Mouse (Mus musculus) kidney, embryonic 16.5 days (tissue): ENCODE results near the gene Snx5. TPM values are rescaled to one million over a fixed set of nuclear protein-coding genes. Genes with fewer than 3 reads are reported as not detected.

Experiments used
- ATAC-seq: fragments of 200-750 bp; cut with Nextera tagmentation; 2 replicates; pipeline ENCODE4 v1.8.0; 2017; ENCODE audit warnings: moderate TSS enrichment; ENCODE audit not compliant: low FRiP score, low TSS enrichment
- H3K27ac ChIP-seq: fragments of 300-500 bp; sonication (generic); 2 replicates; pipeline ENCODE4 v1.5.1; 2014; ENCODE audit warnings: low read length
- H3K27me3 ChIP-seq: fragments of 300-500 bp; sonication (generic); 2 replicates; pipeline ENCODE4 v1.6.1; 2014; ENCODE audit warnings: low read length, control low read depth, mixed read lengths; ENCODE audit not compliant: insufficient read depth
- H3K36me3 ChIP-seq: fragments of 300-500 bp; sonication (generic); 2 replicates; pipeline ENCODE4 v1.6.1; 2014; ENCODE audit warnings: low read length, control low read depth, mixed read lengths; ENCODE audit not compliant: insufficient read depth
- H3K4me1 ChIP-seq: fragments of 300-500 bp; sonication (generic); 2 replicates; pipeline ENCODE4 v1.6.1; 2014; ENCODE audit warnings: low read length, control low read depth, mixed read lengths; ENCODE audit not compliant: insufficient read depth
- H3K4me2 ChIP-seq: fragments of 300-500 bp; sonication (generic); replicated peaks from 2 replicates; pipeline ENCODE4 v1.6.1; 2014; ENCODE audit warnings: low read depth, low read length
- H3K4me3 ChIP-seq: fragments of 300-500 bp; sonication (generic); 2 replicates; pipeline ENCODE4 v1.5.1; 2014; ENCODE audit warnings: mild to moderate bottlenecking, low read length
- H3K9ac ChIP-seq: fragments of 300-500 bp; sonication (generic); replicated peaks from 2 replicates; pipeline ENCODE4 v1.6.1; 2014; ENCODE audit warnings: low read length
- H3K9me3 ChIP-seq: fragments of 300-500 bp; sonication (generic); 2 replicates; pipeline ENCODE4 v1.6.1; 2016; ENCODE audit warnings: low read length, control low read depth
- WGBS: fragments of 180-500 bp; shearing (Covaris S2); extraction: QIAGEN DNeasy Blood & Tissue Kit; methylation state at CpG from one replicate; pipeline ENCODE4 v1.1.7; 2014; 5-methylcytosine and 5-hydroxymethylcytosine counted together
- polyA plus RNA-seq: library from polyadenylated mRNA; unstranded; fragments of >200 nt; fragmentation: Nextera tagmentation; extraction: Ambion mirVana; gene quantifications from 2 replicates; pipeline ENCODE4 v1.2.1, GENCODE M21; 2015

Gene Snx5
- polyA plus RNA-seq, 1 experiment from 2014 or later: 118 TPM

DNA sequence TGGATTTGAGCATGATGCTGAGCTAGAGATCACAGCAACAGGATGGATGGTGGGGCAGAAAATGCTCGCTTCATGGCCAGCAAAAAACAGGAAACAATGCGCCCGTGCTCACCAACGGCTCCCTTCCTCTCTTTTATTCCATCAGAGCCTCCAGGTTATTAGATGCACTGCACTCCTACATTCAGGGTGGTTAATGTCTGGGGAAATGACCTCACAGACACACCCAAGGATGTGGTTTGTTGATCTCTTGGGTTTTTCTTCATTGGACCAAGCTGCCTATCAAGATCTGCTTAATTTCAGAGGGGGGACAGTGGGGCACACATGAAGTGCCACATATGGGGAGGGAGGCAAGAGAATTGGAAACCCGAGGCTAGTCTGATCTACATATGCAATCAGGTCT lies 39.6 kb downstream of the Snx5 start:
- no peak overlapping the region for H3K4me2 ChIP-seq
- WGBS: 45% methylated on average over 5 of the region's 5 CpGs
- H3K4me3 ChIP-seq: no peak overlapping the region
- H3K9ac ChIP-seq: no peak overlapping the region
- H3K9me3 ChIP-seq: peaks cover 10% of the 10 kb centered on the region
- ATAC-seq: no peak
- no peak overlapping the region for H3K27ac ChIP-seq
- no peaks in the 10 kb centered on the region for H3K27me3 ChIP-seq
- peaks cover 7% of the 10 kb centered on the region for H3K4me1 ChIP-seq
- no peaks in the 10 kb centered on the region for H3K36me3 ChIP-seq

DNA sequence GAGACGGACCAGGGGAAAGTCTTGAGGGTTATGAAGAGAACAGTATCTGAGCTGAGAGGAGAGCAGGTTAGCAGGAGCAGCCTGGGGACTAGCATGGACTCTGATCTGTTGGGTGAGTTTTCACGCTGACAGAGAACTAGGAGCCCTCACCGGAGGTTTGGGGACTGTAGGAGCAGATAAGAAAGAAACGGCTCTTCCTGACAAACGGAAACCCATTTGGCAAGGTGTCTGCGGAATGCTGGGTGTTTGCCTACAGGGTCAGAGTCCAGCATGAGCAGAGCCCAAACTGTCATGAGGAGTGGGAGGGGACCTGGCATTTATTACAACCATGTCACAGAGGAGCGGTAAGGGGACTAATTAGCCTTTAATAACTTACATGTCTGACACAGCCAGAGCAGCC lies 40.2 kb downstream of the Snx5 start:
- Histone ChIP-seq H3K4me2 (no peak overlapping the region; the same call in 1 of the 2 replicates), H3K36me3 (no peaks in the 10 kb centered on the region), H3K27me3 (no peaks in the 10 kb centered on the region), H3K9me3 (peaks cover 10% of the 10 kb centered on the region), H3K9ac (no peak overlapping the region), H3K4me3 (no peak overlapping the region), H3K4me1 (peaks cover 5% of the 10 kb centered on the region), H3K27ac (no peak overlapping the region)
- ATAC-seq: 0 out of 2 replicates have a peak, but pooled peaks have one; percentile 23
- WGBS: 21% methylated on average over 7 of the region's 7 CpGs

DNA sequence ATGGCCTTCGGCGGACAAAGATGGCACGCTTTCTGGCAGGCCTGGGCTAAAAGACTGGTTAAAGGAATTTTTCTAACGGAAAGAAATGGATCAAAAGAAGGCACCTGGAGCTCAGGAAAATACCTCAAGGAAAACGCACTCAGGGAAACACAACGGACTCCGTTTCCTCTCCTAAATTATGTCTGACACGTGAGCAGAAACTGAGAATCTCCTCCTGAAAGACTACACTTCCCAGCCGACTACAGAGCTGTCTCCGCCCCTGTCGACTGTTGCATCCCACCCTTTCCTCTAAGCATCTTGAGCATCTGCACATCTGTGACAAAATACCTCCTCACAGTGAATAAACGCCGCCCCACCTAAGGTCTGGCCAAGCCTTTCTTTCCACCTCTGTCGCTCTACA lies 41.1 kb downstream of the Snx5 start:
- H3K4me1 ChIP-seq: peaks cover 5% of the 10 kb centered on the region
- no peak for ATAC-seq

DNA sequence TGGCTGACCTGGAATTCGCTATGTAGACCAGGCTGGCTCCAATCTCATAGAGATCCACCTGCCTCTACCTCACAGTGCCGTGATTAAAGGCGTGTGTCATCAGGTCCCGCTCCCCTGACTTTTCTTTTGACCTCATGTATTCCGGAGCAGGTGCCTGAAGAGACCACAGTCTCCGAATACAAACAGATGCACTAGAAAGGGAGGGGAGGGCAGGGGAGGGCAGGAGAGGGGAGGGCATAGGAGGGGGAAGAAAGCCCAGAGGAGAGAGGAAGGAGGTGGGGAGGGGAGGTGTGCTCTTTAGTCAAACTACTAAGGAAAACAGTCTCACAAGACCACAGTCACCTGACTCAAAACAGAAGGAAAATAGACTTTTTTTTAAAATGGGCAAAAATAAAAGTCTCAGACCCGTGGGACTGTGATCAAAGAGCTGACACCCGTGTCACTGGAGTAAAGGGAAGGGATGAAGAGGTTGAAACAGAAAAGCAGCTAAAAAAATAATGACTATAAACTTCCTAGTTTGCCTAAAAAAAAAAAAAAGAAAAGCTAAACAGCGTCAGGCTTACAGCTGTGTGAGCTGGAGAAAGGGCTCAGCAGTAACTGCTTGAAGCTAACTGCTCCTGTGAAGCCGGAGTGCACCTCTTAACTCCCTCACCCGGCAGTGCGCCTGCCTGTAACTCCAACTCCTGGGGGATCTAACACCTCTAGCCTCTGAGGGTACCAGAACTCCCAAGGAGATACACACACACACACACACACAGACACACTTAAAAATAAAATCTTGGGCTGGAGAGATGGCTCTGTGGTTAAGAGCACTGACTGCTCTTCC lies 42.0 kb downstream of the Snx5 start:
- Histone ChIP-seq H3K36me3 (no peaks in the 10 kb centered on the region), H3K9ac (no peak overlapping the region), H3K9me3 (peaks cover 6% of the 10 kb centered on the region), H3K27me3 (no peaks in the 10 kb centered on the region), H3K4me2 (no peak overlapping the region), H3K27ac (no peak overlapping the region), H3K4me1 (peaks cover 9% of the 10 kb centered on the region), H3K4me3 (no peak overlapping the region)
- 67% methylated on average over 12 of the region's 12 CpGs for WGBS
- ATAC-seq: no peak

More for the DNA sequence above, 41.1 kb downstream of the Snx5 start:
- Histone ChIP-seq H3K4me3 (no peak overlapping the region), H3K27ac (no peak overlapping the region), H3K36me3 (no peaks in the 10 kb centered on the region), H3K9me3 (peaks cover 7% of the 10 kb centered on the region), H3K4me2 (no peak overlapping the region), H3K9ac (no peak overlapping the region), H3K27me3 (no peaks in the 10 kb centered on the region)
- 58% methylated on average over 14 of the region's 14 CpGs for whole genome bisulfite sequencing

DNA sequence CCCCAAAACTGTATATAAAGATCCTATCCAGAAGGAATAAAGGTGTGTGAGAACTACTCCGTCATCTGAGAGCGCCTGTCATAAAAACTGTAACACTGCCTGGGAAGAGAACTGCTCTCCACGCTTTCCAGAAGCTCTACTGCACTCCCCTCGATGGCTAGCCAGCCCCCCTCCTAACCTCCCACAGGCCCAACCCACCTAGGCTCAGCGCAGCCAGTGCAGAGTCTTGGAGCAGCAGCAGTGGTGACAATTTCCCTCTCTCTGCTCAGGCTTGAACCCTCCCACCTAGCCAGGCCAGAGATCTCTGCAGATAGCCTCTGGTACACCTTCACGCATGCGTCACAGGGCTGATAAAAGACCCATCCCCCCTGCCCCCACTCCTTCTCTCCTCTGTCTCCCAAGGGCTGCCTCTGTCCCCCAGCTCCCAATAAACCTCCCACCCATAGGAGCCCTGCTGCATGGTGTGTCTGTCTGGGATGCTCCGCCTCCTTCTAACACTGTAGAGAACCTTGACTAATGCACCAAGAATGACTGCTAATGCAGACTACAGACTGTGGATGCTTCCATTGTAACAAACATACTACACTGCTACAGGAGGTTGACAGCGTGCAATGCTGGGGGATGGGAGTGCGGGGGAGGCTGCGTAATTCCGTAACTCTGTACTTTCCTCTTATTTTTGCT lies 43.7 kb downstream of the Snx5 start:
- no peaks in the 10 kb centered on the region for H3K36me3 ChIP-seq
- WGBS: 78% methylated on average over 12 of the region's 12 CpGs
- peaks cover 16% of the 10 kb centered on the region for H3K4me1 ChIP-seq
- H3K9ac ChIP-seq: no peak overlapping the region
- H3K27ac ChIP-seq: no peak overlapping the region
- no peak for ATAC-seq
- H3K9me3 ChIP-seq: peaks cover 6% of the 10 kb centered on the region
- no peak overlapping the region for H3K4me3 ChIP-seq
- H3K4me2 ChIP-seq: no peak overlapping the region
- no peaks in the 10 kb centered on the region for H3K27me3 ChIP-seq

DNA sequence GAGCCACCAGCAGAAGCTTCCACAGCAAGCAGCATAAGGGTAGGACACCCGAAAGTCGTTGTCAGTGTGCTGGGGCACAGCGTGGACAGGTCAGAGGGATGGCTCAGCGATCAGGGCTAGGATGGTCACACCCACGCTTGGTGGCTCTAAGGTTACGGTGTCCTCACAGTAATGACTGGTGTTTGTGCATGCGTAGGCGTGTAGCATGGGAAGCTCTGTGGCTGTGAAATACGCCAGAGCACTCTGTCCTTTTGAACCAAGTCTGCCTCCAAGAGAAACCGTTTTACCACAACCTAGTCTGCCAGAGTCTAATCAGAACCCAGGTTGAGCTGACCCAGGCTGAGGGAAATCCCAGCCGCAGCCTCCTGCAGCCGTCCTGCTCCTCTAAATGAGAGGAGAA lies 46.4 kb downstream of the Snx5 start:
- Histone ChIP-seq H3K4me1 (peaks cover 11% of the 10 kb centered on the region), H3K27ac (peak overlapping the region; percentile 15), H3K9ac (peak overlapping the region; percentile 15; the same call in 1 of the 2 replicates), H3K4me2 (peak overlapping the region; percentile 30), H3K36me3 (no peaks in the 10 kb centered on the region), H3K27me3 (no peaks in the 10 kb centered on the region), H3K4me3 (peak overlapping the region; percentile 2; the same call in 1 of the 2 replicates), H3K9me3 (peaks cover 6% of the 10 kb centered on the region)
- peak; percentile 81 for ATAC-seq
- WGBS: 20% methylated on average over 12 of the region's 12 CpGs

DNA sequence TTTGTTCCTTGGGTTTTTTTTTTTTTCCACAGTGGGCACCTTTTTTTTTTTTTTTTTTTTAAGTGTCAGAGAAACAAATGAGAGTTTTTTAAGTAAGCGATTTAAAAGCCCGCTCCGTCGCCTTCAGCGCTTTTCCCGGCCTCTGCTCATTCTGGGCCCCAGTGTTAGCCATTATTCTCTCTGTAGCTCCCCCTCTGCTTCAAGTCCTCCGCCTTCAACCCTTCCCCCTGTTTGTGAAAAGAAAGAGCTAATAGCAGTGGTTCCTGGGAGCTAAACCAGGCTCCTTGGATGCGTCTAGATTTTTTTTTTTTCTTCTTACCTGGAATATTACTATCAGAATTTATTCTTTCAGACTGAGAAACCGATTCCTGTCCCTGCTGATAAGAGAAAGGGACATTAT lies 55.1 kb downstream of the Snx5 start:
- peaks cover 7% of the 10 kb centered on the region; the same call in 1 of the 2 replicates for H3K4me1 ChIP-seq
- H3K36me3 ChIP-seq: no peaks in the 10 kb centered on the region
- H3K4me2 ChIP-seq: no peak overlapping the region
- 0 out of 2 replicates have a peak, but pooled peaks cover 5% of the 10 kb centered on the region for H3K9me3 ChIP-seq
- no peak overlapping the region for H3K4me3 ChIP-seq
- WGBS: 53% methylated on average over 9 of the region's 9 CpGs
- no peak for ATAC-seq
- no peaks in the 10 kb centered on the region for H3K27me3 ChIP-seq
- H3K9ac ChIP-seq: no peak overlapping the region
- H3K27ac ChIP-seq: no peak overlapping the region

DNA sequence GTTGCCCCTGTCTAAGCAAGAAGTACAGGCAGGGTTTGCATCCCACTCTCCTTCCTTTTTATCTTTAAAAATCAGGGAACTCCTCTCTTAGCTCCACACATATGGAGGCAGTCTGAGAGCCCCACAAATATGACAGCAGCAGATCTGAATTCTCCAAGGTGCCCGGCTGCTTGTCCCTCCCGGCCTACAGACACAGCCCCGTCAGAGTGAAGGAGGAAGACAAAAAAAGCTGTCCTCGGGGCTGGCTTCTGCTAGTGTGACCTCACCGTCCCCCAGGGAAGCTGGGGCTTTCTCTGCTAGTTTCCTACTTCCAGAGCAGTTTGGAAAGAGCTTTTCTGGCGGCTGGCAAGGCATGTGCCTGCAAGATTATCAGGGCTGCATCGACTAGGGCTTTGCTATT lies 55.5 kb downstream of the Snx5 start:
- H3K4me2 ChIP-seq: no peak overlapping the region
- no peak overlapping the region for H3K27ac ChIP-seq
- WGBS: 24% methylated on average over 7 of the region's 7 CpGs

DNA sequence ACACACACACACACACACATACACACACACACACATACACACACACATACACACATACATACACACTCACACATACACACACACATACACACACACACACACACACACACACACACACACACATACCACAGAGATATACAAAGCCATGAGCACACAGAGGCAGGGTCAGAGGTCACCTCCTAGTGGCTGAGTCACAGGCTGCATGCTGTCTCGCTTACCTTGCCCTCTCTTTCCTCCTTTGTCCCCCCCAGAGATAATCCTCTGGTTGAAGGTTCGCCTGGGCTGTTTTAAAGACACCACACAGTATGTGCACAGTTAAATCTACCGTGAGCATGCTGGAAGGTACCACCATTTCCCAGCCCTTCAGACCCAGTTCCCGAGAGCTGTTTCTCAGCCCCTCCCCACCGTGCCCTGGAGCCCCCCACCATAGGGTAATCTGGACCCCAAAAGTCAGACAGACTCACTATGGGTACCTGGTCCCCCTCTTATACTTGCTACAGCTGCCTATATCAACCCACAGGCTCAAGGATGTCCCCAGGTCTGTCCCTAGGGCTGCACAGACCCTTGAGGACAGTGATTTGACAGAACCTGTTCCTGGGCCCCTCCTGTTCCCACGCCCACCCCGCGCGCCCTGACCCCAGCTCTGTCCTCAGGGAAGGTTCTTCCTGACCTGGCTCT lies 56.1 kb downstream of the Snx5 start:
- WGBS: 79% methylated on average over 9 of the region's 9 CpGs
- H3K4me1 ChIP-seq: peaks cover 7% of the 10 kb centered on the region; the same call in 1 of the 2 replicates
- H3K4me3 ChIP-seq: no peak overlapping the region
- no peak overlapping the region for H3K4me2 ChIP-seq
- no peak overlapping the region for H3K27ac ChIP-seq
- 0 out of 2 replicates have a peak, but pooled peaks have one; percentile 33 for ATAC-seq
- H3K9me3 ChIP-seq: 0 out of 2 replicates have a peak, but pooled peaks cover 5% of the 10 kb centered on the region
- H3K27me3 ChIP-seq: no peaks in the 10 kb centered on the region
- H3K9ac ChIP-seq: no peak overlapping the region
- no peaks in the 10 kb centered on the region for H3K36me3 ChIP-seq

More for the DNA sequence above, 55.5 kb downstream of the Snx5 start:
- no peak for ATAC-seq
- H3K4me3 ChIP-seq: no peak overlapping the region
- H3K27me3 ChIP-seq: no peaks in the 10 kb centered on the region
- no peaks in the 10 kb centered on the region for H3K36me3 ChIP-seq
- peaks cover 7% of the 10 kb centered on the region; the same call in 1 of the 2 replicates for H3K4me1 ChIP-seq
- 0 out of 2 replicates have a peak, but pooled peaks cover 5% of the 10 kb centered on the region for H3K9me3 ChIP-seq
- H3K9ac ChIP-seq: no peak overlapping the region
